Mouse (Mus musculus) mouse embryonic stem cell (cell line): ENCODE data around the gene Hecw2.

Source experiments
- in situ Hi-C, 2 experiments: fragments of 300-500 bp; cut with MboI; formaldehyde crosslinking; loops; 1 replicate in 1 of 2; 3 replicates in 1 of 2; pipeline ENCODE4 v1.14.3; 2019 to 2020; ENCODE audit warnings: low sequenced_read_pairs in 2 of 2, low pct_unique_long_range_greater_than_20kb in 1 of 2, mixed read lengths in 1 of 2; ENCODE audit not compliant: unreplicated experiment in 1 of 2

Gene Hecw2

DNA sequence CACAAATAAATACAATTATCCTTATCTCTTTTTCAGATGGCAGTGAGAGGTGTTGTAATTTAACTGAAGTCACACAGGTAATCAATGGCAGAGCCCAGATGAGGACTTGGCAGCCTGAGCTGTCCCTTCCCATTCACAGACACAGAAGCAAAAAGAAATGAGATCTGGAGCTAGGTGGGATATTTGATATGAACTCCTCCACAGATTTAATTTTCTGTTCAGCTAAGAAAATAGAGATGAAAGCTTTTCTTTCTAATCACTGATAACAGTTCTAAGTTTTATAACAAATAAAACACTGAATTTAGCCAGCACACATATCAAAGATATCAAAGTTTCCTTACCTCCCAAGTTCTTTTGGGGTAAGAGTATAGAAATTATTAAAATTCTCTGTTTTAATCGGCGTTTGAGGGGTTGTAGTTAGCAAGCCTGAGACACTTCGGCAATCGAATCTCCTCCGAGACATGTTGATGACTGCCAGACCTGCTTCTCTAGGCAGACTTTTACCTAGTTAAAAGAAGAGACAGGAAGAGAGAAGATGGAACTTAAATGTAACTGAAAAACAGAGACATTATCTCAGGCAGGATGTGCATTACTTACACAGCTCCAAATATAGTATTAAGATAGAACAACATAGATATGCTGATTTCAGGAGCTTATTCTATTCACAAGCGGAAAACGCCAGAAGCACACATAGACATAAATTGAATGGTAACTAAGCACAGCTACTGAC, 418.6 kb downstream of the Hecw2 start:
- in situ Hi-C loops: no loop called here

DNA sequence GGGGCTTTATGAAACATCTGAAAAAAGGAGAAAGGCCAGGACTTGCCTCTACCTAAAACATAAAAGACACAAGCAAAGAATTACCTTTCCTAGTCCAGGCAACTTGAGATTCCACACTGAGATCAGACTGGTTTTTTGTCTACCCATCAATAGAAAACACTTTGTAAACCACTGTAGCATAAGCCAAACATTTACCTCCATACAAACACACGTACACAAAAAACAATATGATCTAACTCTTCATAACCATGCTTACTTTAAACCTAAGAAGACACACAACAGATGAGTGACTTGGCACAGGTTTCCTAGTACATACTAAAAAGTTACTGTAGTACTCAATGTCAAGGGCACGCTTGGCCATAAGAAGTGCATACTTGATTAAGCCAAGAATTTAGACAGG, 419.4 kb downstream of the Hecw2 start:
- in situ Hi-C loops: no loop called here

- in situ Hi-C loops: no loop called here
Observed at GRCm38 (mm10) chr1:53775036-53775435, 419.9 kb downstream of the Hecw2 start.

- in situ Hi-C loops: no loop called here
Observed at GRCm38 (mm10) chr1:53774571-53774970, 420.4 kb downstream of the Hecw2 start.

- in situ Hi-C loops: no loop called here
Observed at GRCm38 (mm10) chr1:53773994-53774393, 421.0 kb downstream of the Hecw2 start.

DNA sequence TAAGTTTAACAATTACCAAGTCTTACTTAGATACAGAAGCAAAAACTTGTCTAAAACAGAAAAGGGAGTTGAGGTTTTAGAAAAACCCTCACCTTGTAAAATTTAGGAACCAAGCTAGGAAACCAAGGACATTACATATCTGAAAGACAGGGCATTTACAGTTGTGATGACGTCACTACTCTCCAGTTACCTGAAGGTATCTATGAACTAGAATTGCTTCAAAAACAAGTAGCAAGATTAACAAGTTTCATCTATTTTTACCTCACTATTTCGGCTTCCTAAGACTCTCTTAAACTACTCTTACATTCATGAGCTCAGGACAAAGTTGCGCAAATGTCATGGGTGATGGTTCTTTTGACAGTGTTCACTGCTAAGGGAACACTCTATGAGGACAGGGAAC, 422.0 kb downstream of the Hecw2 start:
- in situ Hi-C loops: no loop called here

GRCm38 (mm10) chr1:53771476-53771875, 423.5 kb downstream of the Hecw2 start:
- in situ Hi-C loops: no loop called here

DNA sequence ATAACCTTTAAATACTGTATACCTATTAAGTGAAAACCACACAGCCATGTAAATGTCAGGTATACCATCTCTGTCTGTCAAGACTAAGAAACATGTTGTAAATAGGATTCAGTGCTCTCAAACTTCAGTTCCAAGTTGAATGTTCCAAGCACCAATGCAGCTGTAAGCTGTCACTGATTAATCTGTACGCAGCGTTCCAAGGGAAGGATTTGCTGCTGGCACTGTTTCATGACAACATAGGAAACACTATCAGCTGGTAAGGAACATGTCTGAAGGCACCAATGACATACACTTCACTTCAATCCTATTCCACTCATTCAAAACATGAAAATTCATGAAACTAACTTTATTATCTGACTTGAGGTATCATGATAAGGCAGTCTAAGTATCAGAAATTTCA, 428.9 kb downstream of the Hecw2 start:
- in situ Hi-C loops: no loop called here

DNA sequence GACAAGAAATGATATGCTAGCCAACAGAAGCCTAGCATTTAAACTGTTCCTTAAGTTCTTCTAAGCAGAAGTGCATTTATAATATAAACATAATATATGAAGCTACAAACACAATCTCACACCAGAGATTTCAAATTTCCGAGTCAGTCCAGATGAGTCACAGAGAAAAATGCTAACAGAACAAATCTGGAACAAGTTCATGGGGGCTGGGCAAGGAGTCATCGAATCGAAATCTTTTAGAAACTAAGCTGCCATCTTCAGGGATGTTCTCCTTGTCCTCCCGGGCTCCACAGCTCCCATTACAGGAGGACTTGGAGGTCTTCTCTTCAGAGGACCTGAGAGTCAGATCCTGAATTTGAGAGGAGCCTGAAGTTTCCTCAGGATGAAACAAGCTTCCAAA, 437.7 kb downstream of the Hecw2 start:
- in situ Hi-C loops: no loop called here
